Mouse (Mus musculus) cerebellum, adult 2 months (tissue): ENCODE data around the gene Hrc.

Source experiments
- CTCF ChIP-seq: fragments of 200-500 bp; IDR thresholded peaks from 2 replicates; pipeline ENCODE4 v1.5.1; 2011; ENCODE audit warnings: low read depth, mild to moderate bottlenecking, control low read depth, low read length, moderate library complexity, borderline replicate concordance; ENCODE audit not compliant: insufficient read depth
- POLR2A ChIP-seq: fragments of 200-500 bp; IDR thresholded peaks from 2 replicates; pipeline ENCODE4 v1.6.1; 2011; ENCODE audit warnings: low read length, control low read depth, borderline replicate concordance; ENCODE audit not compliant: insufficient read depth

GRCm38 (mm10) chr7:45333431-45333982 lies 1.6 kb upstream of the Hrc start, which contains the start of gene Trpm4:
- no peak for TF ChIP-seq CTCF
- TF ChIP-seq POLR2A, result peak; percentile 48; the same call in 1 of the 2 replicates
